Mouse (Mus musculus) liver, embryonic 15.5 days (tissue): ENCODE measurements around the gene Psg22. TPM values are rescaled to one million over a fixed set of nuclear protein-coding genes. Genes with fewer than 3 reads are reported as not detected.
"Not testable (repeated sequence)": the region's sequence is repeated elsewhere in the genome, so short reads cannot be mapped to it uniquely, and the experiment has no call there.

Experiments
- ATAC-seq: fragments of 200-750 bp; cut with Nextera tagmentation; 2 replicates; pipeline ENCODE4 v1.8.0; 2017; ENCODE audit warnings: moderate number of reproducible peaks, mild to moderate bottlenecking, moderate library complexity; ENCODE audit not compliant: insufficient read depth
- H3K27ac ChIP-seq: fragments of 300-500 bp; sonication (generic); replicated peaks from 2 replicates; pipeline ENCODE4 v1.5.1; 2015; ENCODE audit warnings: mild to moderate bottlenecking, inconsistent platforms
- H3K27me3 ChIP-seq: fragments of 300-500 bp; sonication (generic); 2 replicates; pipeline ENCODE4 v1.6.1; 2015; ENCODE audit warnings: mild to moderate bottlenecking, inconsistent platforms
- H3K36me3 ChIP-seq: fragments of 300-500 bp; sonication (generic); replicated peaks from 2 replicates; pipeline ENCODE4 v1.6.1; 2015; ENCODE audit warnings: moderate library complexity, mild to moderate bottlenecking, inconsistent platforms
- H3K4me1 ChIP-seq: fragments of 300-500 bp; sonication (generic); replicated peaks from 2 replicates; pipeline ENCODE4 v1.6.1; 2015; ENCODE audit warnings: inconsistent platforms
- H3K4me2 ChIP-seq: fragments of 300-500 bp; sonication (generic); 2 replicates; pipeline ENCODE4 v1.6.1; 2015; ENCODE audit warnings: moderate library complexity, mild to moderate bottlenecking, inconsistent platforms
- H3K4me3 ChIP-seq: fragments of 300-500 bp; sonication (generic); replicated peaks from 2 replicates; pipeline ENCODE4 v1.5.1; 2015; ENCODE audit warnings: mild to moderate bottlenecking, inconsistent platforms
- H3K9ac ChIP-seq: fragments of 300-500 bp; sonication (generic); 2 replicates; pipeline ENCODE4 v1.6.1; 2015; ENCODE audit warnings: moderate library complexity, mild to moderate bottlenecking, inconsistent platforms
- H3K9me3 ChIP-seq: fragments of 300-500 bp; sonication (generic); replicated peaks from 2 replicates; pipeline ENCODE4 v1.6.1; 2016; ENCODE audit warnings: inconsistent platforms
- WGBS: fragments of 180-500 bp; shearing (Covaris S2); methylation state at CpG from one replicate; pipeline ENCODE4 v1.1.7; 2015; ENCODE audit warnings: mixed read lengths; ENCODE audit not compliant: insufficient replicate concordance; 5-methylcytosine and 5-hydroxymethylcytosine counted together
- polyA plus RNA-seq: library from polyadenylated mRNA; unstranded; fragments of >200 nt; fragmentation: Nextera tagmentation; extraction: Ambion mirVana; gene quantifications from 2 replicates; pipeline ENCODE4 v1.2.1, GENCODE M21; 2015

Psg22 gene
- polyA plus RNA-seq, 1 experiment from 2014 or later, result 0.07 TPM

DNA sequence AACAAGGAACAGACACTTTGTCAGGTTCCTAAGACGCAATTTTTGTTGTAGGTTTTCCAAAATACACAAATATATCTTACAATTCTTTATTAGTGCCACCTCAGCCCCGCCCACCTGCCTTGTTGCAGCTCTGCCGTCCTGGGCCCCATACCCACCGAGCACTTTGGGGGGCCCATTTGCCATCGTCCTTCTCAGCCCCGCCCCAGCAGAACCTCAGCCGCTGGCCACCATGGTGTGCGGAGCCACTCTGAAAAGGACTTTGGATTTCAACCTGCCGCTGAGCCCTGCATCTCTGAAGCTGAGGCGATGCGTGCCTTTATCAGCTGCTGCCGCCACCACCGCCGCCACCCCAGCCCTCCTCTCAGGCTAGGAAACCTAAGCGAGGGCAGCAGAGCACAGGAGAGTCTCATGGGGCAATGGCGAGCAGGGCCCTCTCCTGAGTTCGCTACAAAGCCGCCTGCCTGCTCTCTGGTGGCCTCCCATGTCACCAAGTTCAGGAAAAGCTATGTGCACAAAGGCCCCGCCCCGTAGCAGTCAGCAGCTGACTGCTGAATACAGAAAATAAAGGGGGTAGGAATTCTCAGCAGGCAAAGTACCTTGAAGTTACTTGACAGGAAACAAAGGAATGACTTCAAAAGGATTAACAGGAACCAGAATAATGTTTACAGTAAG is 28.4 kb downstream of the Psg22 start:
- no peak for ATAC-seq
- H3K9ac ChIP-seq, result no peak overlapping the region
- H3K9me3 ChIP-seq, result no peaks in the 10 kb centered on the region
- peak overlapping the region; percentile 27; the same call in 1 of the 2 replicates for H3K4me2 ChIP-seq
- no peak overlapping the region for H3K4me3 ChIP-seq
- H3K27ac ChIP-seq, result no peak overlapping the region
- no peaks in the 10 kb centered on the region for H3K36me3 ChIP-seq
- WGBS, result 13% methylated on average over 20 of the region's 20 CpGs
- no peaks in the 10 kb centered on the region for H3K4me1 ChIP-seq
- peaks cover 14% of the 10 kb centered on the region for H3K27me3 ChIP-seq

GRCm38 (mm10) chr7:18747420-18747819 is 29.5 kb downstream of the Psg22 start:
- not testable (repeated sequence) for H3K4me2 ChIP-seq, ATAC-seq, H3K4me1 ChIP-seq, H3K36me3 ChIP-seq, H3K9ac ChIP-seq, H3K4me3 ChIP-seq, H3K9me3 ChIP-seq, H3K27ac ChIP-seq
- WGBS, result 42% methylated on average over 2 of the region's 2 CpGs
- peaks cover 14% of the 10 kb centered on the region for H3K27me3 ChIP-seq

DNA sequence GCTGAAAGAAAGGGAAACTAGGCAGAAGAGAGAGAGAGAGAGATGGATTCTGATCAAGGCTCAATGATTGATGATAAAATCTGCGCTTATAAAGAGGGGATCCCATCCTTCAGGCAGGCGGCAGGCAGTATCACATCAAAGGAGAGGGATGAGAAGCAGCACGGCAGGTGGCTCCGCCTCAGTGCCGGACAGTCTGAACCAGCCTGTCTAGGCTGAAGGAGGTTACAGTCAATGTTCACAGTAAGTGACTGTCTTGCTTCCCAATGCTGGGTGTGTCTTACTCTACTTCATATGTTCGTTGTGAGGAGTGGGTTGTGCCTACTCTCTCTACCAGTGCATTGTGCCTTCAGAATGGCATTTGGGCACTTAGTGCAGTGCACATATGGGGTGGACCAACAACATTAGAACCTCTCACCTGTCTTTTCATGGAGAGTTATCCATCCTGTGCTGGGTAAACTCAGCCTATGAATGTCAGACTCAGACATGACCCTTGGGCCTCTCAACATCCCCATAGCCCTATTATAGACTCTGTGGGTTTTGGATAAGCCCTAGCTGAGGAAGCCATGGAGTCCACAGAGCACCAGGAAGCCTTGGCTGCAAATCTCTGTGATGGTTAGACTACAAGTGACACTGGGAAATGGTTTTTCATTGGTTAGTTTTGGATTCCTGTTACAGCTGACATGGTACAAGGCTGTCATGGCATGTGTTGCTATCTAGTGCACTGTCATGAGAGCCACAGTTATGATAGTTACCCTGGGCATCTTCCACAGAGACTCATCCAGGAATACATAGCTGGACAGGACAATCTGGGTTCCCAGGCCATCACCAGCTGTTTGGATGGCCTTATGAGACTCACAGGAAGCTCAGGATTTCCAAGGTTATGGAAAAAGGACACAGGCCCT is 31.4 kb downstream of the Psg22 start:
- H3K9ac ChIP-seq, result no peak overlapping the region
- no peaks in the 10 kb centered on the region for H3K36me3 ChIP-seq
- no peaks in the 10 kb centered on the region for H3K9me3 ChIP-seq
- 36% methylated on average over 6 of the region's 6 CpGs for WGBS
- no peak for ATAC-seq
- peaks cover 14% of the 10 kb centered on the region for H3K27me3 ChIP-seq
- H3K4me1 ChIP-seq, result no peaks in the 10 kb centered on the region
- no peak overlapping the region for H3K4me3 ChIP-seq
- H3K4me2 ChIP-seq, result no peak overlapping the region
- H3K27ac ChIP-seq, result no peak overlapping the region

DNA sequence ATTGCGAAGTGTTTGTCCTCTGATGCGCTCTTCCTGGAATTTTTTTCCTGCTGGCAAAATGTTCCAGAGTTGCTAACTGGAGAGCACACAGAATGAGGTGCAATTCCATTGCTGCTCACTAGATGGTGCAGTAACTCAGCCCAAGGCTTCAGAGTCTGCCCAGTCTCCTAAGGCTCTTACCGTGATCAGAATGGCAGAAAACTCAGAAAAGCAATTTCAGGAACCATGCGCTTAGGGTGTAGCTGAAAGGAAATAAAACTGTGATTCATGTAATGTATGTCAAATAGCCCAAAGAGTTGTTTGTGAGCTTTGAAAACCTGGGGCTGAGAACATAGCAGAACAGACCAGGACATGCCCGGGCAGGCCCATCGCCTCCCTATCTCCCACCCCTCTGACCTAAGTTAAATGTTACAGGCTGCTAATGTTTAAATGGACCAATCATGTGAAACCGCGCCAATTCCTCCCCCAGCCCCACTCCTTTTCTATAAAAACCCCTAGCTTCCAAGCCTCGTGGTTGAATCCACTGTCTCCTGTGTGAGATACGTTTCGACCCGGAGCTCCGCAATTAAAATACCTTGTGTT is 32.1 kb downstream of the Psg22 start:
- ATAC-seq, H3K9ac ChIP-seq, H3K4me1 ChIP-seq, H3K4me2 ChIP-seq, H3K27ac ChIP-seq, H3K4me3 ChIP-seq, H3K9me3 ChIP-seq, H3K36me3 ChIP-seq: not testable (repeated sequence)
- WGBS, result 44% methylated on average over 11 of the region's 13 CpGs
- peaks cover 14% of the 10 kb centered on the region for H3K27me3 ChIP-seq

- H3K4me3 ChIP-seq, H3K36me3 ChIP-seq, H3K27me3 ChIP-seq, ATAC-seq, H3K4me1 ChIP-seq, H3K9ac ChIP-seq, H3K27ac ChIP-seq, H3K9me3 ChIP-seq, H3K4me2 ChIP-seq: not testable (repeated sequence)
- WGBS, result 41% methylated on average over 7 of the region's 7 CpGs
Measured at GRCm38 (mm10) chr7:18760152-18760551, 42.3 kb downstream of the Psg22 start.

DNA sequence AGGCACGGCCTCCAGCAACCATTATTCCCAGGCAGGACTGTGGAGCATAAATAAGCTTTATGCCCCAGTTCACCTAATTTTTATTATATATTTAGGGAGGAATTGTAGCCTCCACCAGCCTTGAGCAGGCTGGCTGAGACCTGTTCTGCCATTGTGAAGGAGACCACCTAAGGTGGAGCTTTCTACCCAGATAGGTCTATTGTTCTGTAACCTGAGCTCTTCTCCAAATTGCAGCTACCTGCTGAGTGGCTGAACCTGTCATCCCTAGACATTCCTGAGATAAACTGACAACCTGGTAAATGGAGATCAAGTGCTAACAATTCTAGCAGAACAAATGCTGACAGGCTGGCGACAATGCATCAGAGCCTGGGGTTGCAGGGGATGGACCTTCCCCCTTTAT is 45.0 kb downstream of the Psg22 start:
- WGBS, result 39% methylated on average over 1 of the region's 2 CpGs
- not testable (repeated sequence) for H3K9me3 ChIP-seq, H3K4me3 ChIP-seq, H3K9ac ChIP-seq, H3K36me3 ChIP-seq, H3K4me1 ChIP-seq, H3K4me2 ChIP-seq, ATAC-seq, H3K27me3 ChIP-seq, H3K27ac ChIP-seq

Other genes starting within 250 kb of the Psg22 start
- not detected in 2 replicates for gene Psg26, start 233.9 kb upstream of the Psg22 start, polyA plus RNA-seq
- not detected in 2 replicates for gene Psg25, start 185.8 kb upstream of the Psg22 start, polyA plus RNA-seq
- not detected in 2 replicates for gene Psg27, start 150.8 kb upstream of the Psg22 start, polyA plus RNA-seq
- gene Psg23, start 101.6 kb upstream of the Psg22 start, polyA plus RNA-seq, result not detected in 2 replicates
- not detected in 2 replicates for gene Psg21, start 61.4 kb upstream of the Psg22 start, polyA plus RNA-seq
- gene Psg20, start 31.9 kb upstream of the Psg22 start, polyA plus RNA-seq, result not detected in 2 replicates
- gene Psg19, start 80.4 kb downstream of the Psg22 start, polyA plus RNA-seq, result not detected in 2 replicates
- not detected in 2 replicates for gene Psg17, start 103.5 kb downstream of the Psg22 start, polyA plus RNA-seq
- 0.15 and 0.18 TPM in 2 replicates for gene Mill2, start 121.9 kb downstream of the Psg22 start, polyA plus RNA-seq
- gene Pglyrp1, start 153.2 kb downstream of the Psg22 start, polyA plus RNA-seq, result 69.3 and 73.4 TPM in 2 replicates
- 8.4 and 11.1 TPM in 2 replicates for gene Ccdc61, start 192.3 kb downstream of the Psg22 start, polyA plus RNA-seq
- 0.06 TPM in 2 replicates for gene Nova2, start 207.8 kb downstream of the Psg22 start, polyA plus RNA-seq